Mouse (Mus musculus) neural tube, embryonic 12.5 days (tissue): ENCODE data around the gene Prkci. TPM values are rescaled to one million over a fixed set of nuclear protein-coding genes. Genes with fewer than 3 reads are reported as not detected.

ENCODE experiments used
- ATAC-seq: fragments of 200-750 bp; cut with Nextera tagmentation; 2 replicates; pipeline ENCODE4 v1.8.0; 2017; ENCODE audit warnings: low read depth, mild to moderate bottlenecking, moderate TSS enrichment, moderate library complexity; ENCODE audit not compliant: low FRiP score
- H3K27ac ChIP-seq: fragments of 300-500 bp; sonication (generic); 2 replicates; pipeline ENCODE4 v1.5.1; 2016
- H3K27me3 ChIP-seq: fragments of 300-500 bp; sonication (generic); replicated peaks from 2 replicates; pipeline ENCODE4 v1.6.1; 2016; ENCODE audit warnings: mild to moderate bottlenecking
- H3K36me3 ChIP-seq: fragments of 300-500 bp; sonication (generic); 2 replicates; pipeline ENCODE4 v1.6.1; 2016; ENCODE audit warnings: mild to moderate bottlenecking
- H3K4me1 ChIP-seq: fragments of 300-500 bp; sonication (generic); 2 replicates; pipeline ENCODE4 v1.6.1; 2016
- H3K4me2 ChIP-seq: fragments of 300-500 bp; sonication (generic); replicated peaks from 2 replicates; pipeline ENCODE4 v1.6.1; 2016; ENCODE audit warnings: mild to moderate bottlenecking
- H3K4me3 ChIP-seq: fragments of 300-500 bp; sonication (generic); 2 replicates; pipeline ENCODE4 v1.5.1; 2016
- H3K9ac ChIP-seq: fragments of 300-500 bp; sonication (generic); 2 replicates; pipeline ENCODE4 v1.6.1; 2016; ENCODE audit warnings: mild to moderate bottlenecking
- H3K9me3 ChIP-seq: fragments of 300-500 bp; sonication (generic); 2 replicates; pipeline ENCODE4 v1.6.1; 2016; ENCODE audit warnings: mild to moderate bottlenecking
- WGBS: fragments of 180-500 bp; shearing (Covaris S2); methylation state at CpG from one replicate; pipeline ENCODE4 v1.1.7; 2016; 5-methylcytosine and 5-hydroxymethylcytosine counted together
- polyA plus RNA-seq: library from polyadenylated mRNA; unstranded; fragments of >200 nt; fragmentation: Nextera tagmentation; extraction: Ambion mirVana; gene quantifications from 2 replicates; pipeline ENCODE4 v1.2.1, GENCODE M21; 2016

Prkci gene
- polyA plus RNA-seq: 34.6 and 37.9 TPM in 2 replicates

DNA sequence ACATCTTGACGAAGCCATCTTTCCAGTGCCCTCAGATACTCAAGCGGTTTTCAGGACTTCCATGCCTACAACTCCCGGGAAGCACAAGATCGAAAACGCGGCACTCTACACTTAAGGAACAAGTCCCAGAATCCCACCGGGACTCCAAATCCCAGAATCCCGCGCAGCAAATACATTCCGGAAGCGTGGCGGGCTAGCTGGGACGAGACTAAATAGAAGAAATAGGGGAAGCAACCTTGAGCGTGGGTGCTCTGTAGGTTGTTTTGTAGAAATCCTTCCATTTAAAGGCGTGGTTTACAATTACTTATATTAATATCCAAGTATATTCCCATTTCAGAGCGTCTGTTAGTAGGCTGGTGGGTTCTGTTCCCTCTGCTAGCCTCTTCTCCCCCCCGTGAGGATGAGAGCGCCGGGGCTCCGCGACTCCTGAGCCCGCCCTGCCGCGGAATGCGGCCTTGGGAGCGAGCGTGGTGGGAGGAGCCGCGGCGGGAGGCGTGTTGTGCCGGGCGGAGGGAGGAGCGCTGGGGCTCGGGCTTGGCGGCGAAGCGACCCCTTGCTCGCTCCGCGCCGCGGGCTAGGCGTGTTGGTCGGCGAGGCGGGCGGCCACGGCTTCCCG, at the start of gene Prkci:
Gene Prkci (plus strand): TSS at position 465 of the 616 bp plus-strand sequence.
- Histone ChIP-seq H3K4me2 (peak within 1 kb of the TSS; percentile 77), H3K27me3 (no peaks in the 10 kb centered on the region), H3K36me3 (no peaks in the 10 kb centered on the region), H3K9ac (peak within 1 kb of the TSS; percentile 88), H3K4me3 (peak within 1 kb of the TSS; percentile 88), H3K4me1 (peaks cover 14% of the 10 kb centered on the region), H3K27ac (no peak within 1 kb of the TSS; the same call in 1 of the 2 replicates), H3K9me3 (no peaks in the 10 kb centered on the region)
- ATAC-seq: peak; percentile 98
- under 1% methylated on average over 48 of the region's 50 CpGs for WGBS

DNA sequence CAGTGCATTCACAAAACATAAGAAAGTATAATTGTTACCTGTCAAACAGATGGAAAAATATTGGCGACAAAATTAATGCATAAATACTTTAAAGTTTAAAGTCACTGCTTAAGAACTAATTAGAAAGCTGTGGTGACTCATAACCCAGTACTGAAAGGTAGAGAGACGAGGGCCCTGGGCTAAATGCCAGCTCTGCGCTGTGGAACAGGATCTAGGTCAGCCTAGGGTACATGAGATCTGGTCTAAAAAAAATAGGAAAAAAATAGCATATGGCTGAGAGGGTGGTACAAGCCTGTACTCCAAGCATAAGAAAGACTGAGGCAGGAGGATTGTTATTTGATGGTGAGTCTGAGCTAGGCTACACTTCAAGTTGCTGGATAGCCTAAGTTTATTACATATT, 43.9 kb upstream of the Prkci start:
- Histone ChIP-seq H3K4me1 (no peaks in the 10 kb centered on the region), H3K27me3 (no peaks in the 10 kb centered on the region), H3K9me3 (no peaks in the 10 kb centered on the region), H3K36me3 (peaks cover 38% of the 10 kb centered on the region), H3K4me2 (no peak overlapping the region), H3K9ac (no peak overlapping the region), H3K27ac (no peak overlapping the region), H3K4me3 (no peak overlapping the region)
- WGBS: 98% methylated on average over 3 of the region's 3 CpGs
- no peak for ATAC-seq

DNA sequence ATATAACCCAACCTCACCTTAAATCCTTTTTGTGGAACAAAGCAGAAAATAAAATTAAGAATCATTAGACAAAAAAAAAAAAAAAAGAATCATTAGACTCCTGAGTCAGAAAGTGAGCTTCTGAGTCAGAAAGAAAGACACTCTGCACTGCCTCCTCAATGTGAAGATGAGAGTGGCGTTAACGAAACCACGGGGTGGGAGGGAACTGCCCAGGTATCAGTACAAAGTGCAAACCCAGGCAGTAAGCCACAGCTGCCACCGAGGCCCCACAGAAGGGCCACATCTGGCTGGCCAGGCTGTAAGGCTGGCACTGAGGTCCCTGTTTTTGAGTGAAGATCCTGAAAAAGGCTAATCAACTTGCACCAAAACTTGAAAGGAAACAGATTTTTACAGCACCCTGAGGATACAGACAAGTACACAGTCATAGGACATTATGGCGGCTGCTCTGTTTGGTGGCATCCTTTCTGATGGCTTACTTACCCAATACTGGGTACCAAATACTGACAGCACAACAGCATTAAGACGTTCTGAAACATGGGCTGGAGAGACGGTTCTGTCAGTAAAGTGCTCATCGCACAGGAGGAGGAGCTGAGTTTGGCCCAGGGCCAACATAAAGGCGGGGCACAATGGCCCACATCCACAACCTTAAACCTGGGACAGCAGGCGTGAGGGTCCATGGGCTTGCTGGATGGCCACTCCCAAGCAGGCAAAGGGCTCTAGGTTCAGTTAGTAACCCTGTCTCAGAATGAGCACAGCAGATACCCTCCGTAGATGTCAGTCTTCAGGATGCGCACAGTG, 43.1 kb upstream of the Prkci start:
- Histone ChIP-seq H3K27me3 (no peaks in the 10 kb centered on the region), H3K9me3 (no peaks in the 10 kb centered on the region), H3K4me2 (no peak overlapping the region), H3K4me1 (no peaks in the 10 kb centered on the region), H3K36me3 (peaks cover 45% of the 10 kb centered on the region), H3K9ac (no peak overlapping the region), H3K4me3 (no peak overlapping the region), H3K27ac (no peak overlapping the region)
- 92% methylated on average over 12 of the region's 12 CpGs for WGBS
- ATAC-seq: no peak

DNA sequence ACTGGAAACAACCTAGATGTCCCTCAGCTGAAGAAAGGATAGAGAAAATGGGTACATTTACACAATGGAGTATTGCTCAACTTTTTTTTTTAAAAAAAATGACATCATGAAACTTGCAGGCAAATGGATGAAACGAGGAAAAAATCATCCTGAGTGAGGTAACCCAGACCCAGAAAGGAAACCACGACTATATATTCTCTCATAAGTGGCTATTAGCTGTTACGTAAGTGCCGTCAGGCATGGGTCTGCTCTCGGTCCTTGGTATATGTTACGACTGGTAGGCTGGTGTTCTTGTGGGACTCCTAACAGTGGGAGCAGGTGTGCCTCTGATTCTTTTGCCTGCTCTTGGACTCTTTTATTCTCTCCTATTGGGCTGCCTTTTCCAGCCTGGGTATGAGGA, 39.2 kb upstream of the Prkci start:
- H3K36me3 ChIP-seq: peaks cover 60% of the 10 kb centered on the region

DNA sequence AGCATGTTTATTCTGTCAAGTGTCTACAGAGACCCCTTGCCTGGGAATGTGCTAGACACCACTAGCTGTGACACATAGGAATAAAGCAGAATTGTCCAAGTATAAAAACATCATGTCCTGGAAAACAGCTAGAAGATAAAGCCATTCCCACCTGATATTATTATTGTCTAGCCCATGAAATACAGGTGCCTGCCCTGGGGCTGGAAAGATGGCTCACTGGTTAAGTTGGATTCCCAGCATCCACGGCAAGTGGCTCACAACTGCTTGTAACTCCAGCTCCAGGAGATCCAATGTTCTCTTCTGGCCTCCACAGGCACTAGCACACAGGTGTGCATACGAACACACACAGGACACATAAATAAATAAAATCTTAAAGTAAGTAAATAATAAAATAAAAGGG, 36.8 kb upstream of the Prkci start:
- WGBS: 97% methylated on average over 2 of the region's 2 CpGs
- ATAC-seq: no peak
- no peak overlapping the region for H3K27ac ChIP-seq
- H3K36me3 ChIP-seq: peaks cover 71% of the 10 kb centered on the region
- H3K4me2 ChIP-seq: no peak overlapping the region
- H3K9ac ChIP-seq: no peak overlapping the region
- no peak overlapping the region for H3K4me3 ChIP-seq
- H3K27me3 ChIP-seq: no peaks in the 10 kb centered on the region
- H3K9me3 ChIP-seq: no peaks in the 10 kb centered on the region
- no peaks in the 10 kb centered on the region for H3K4me1 ChIP-seq

More for the DNA sequence above, 39.2 kb upstream of the Prkci start:
- no peaks in the 10 kb centered on the region for H3K27me3 ChIP-seq
- WGBS: 93% methylated on average over 6 of the region's 6 CpGs
- no peak overlapping the region for H3K4me2 ChIP-seq
- no peaks in the 10 kb centered on the region for H3K9me3 ChIP-seq
- no peak overlapping the region for H3K9ac ChIP-seq
- no peak for ATAC-seq
- H3K4me1 ChIP-seq: no peaks in the 10 kb centered on the region
- no peak overlapping the region for H3K27ac ChIP-seq
- no peak overlapping the region for H3K4me3 ChIP-seq

DNA sequence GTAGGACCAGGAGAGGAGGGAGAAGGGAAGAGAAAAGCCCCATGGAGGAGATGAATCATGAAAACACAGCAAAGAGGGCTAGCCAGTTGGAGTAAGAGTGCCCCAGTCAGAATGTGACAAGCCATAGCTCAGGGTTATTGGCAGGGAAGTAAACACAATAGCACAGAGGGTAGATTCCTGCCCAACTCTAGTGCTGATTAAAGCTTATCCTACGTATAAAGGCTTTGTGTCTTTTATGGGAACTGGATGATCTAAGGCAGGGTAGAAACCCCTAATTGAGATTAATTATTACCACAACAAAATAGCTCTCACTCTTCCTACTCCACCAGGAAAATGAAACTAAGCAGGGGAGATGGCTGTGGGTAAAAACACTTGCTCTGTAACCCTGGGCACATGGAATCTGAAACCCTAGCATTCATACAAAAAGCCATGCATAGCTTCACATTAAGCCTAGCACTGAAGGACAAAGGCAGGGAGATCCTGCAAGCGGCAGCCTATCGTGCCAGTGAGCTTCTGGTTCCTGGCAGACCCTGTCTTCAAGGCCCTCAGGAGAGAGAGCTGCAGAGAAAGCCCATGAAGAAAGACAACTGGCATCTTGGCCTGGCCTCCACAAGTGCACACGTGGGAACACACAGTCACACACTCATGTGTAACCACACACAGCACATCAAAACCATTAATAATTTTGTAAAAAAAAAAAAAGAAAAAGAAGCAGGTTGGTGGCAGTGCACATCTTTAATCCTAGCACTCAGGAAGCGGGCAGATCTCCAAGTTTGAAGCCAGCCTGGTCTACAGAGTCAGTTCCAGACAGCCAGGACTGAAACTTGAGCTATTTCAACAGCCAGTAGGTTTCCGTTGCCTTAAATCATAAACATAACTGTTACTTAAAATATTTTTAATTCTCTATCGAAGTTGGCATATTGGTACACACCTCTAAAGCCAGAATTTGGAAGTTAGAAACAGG, 35.4 kb upstream of the Prkci start:
- no peak overlapping the region for H3K27ac ChIP-seq
- 74% methylated on average over 7 of the region's 7 CpGs for WGBS
- H3K36me3 ChIP-seq: peaks cover 77% of the 10 kb centered on the region
- no peak overlapping the region for H3K4me3 ChIP-seq
- H3K4me2 ChIP-seq: no peak overlapping the region
- H3K27me3 ChIP-seq: no peaks in the 10 kb centered on the region
- no peak for ATAC-seq
- H3K4me1 ChIP-seq: no peaks in the 10 kb centered on the region
- no peak overlapping the region for H3K9ac ChIP-seq
- H3K9me3 ChIP-seq: no peaks in the 10 kb centered on the region

DNA sequence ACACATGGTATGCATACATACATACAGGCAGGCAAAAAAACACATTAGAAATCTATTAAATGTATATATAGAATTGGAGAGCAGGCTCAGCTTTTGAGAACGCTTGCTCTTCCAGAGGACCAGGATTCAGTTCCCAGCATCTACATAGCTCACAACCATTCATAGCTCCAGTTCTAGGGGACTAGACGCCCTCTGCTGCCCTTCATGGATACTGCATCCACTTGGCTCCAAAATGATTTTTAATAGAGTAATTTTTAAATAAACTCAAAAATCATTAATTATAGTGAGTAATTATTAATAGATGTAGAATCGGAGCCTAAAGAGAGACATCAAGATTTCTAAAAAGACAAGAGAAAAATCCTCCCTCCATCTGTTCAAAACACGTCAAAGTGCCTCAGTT, 32.4 kb upstream of the Prkci start:
- WGBS: 91% methylated on average over 4 of the region's 4 CpGs
- no peak for ATAC-seq
- Histone ChIP-seq H3K9me3 (no peaks in the 10 kb centered on the region), H3K9ac (no peak overlapping the region), H3K4me2 (no peak overlapping the region), H3K27ac (no peak overlapping the region), H3K36me3 (peaks cover 58% of the 10 kb centered on the region), H3K27me3 (no peaks in the 10 kb centered on the region), H3K4me1 (peaks cover 4% of the 10 kb centered on the region; the same call in 1 of the 2 replicates), H3K4me3 (no peak overlapping the region)

DNA sequence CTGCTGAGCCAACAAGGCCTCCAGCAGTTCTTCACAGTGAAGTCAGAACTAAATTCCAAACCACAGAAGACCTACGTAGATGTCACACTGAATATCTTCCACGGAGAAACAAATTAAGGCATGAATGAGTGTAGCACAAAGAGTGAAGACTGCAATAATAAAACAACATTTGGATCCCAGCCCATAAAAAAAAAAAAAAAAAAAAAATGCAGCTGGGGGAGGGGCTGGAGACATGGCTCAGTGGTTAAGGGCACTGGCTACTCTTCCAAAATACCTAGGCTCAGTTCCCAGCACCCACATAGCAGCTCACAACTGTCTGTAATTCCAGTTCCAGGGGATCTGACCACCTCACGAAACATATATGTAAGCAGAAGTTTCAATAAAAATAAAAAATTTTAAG, 31.3 kb upstream of the Prkci start:
- no peak overlapping the region for H3K27ac ChIP-seq
- H3K27me3 ChIP-seq: no peaks in the 10 kb centered on the region
- H3K4me2 ChIP-seq: no peak overlapping the region
- no peaks in the 10 kb centered on the region for H3K9me3 ChIP-seq
- no peak overlapping the region for H3K4me3 ChIP-seq
- H3K4me1 ChIP-seq: peaks cover 7% of the 10 kb centered on the region; the same call in 1 of the 2 replicates
- peaks cover 48% of the 10 kb centered on the region for H3K36me3 ChIP-seq
- WGBS: 83% methylated on average over 3 of the region's 3 CpGs
- ATAC-seq: no peak
- no peak overlapping the region for H3K9ac ChIP-seq

DNA sequence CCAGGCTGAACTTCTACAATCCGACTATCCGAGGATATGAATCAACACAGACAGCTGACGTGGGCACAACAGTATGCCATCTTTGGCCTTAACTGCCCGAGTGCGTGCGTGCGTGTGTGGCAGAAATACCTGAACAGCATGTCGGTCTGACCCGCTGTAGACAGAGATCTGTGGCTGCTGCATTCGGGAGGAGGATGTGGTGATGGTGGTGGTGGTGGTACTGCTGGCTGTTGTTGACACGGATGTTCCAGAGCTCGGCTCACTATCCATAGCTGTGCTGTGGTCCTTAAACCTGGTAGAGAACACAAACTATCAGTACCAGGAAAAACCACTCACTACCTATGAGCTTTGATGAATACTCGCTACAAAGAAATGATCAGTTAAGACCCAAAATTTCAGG, 29.9 kb upstream of the Prkci start:
- ATAC-seq: no peak

DNA sequence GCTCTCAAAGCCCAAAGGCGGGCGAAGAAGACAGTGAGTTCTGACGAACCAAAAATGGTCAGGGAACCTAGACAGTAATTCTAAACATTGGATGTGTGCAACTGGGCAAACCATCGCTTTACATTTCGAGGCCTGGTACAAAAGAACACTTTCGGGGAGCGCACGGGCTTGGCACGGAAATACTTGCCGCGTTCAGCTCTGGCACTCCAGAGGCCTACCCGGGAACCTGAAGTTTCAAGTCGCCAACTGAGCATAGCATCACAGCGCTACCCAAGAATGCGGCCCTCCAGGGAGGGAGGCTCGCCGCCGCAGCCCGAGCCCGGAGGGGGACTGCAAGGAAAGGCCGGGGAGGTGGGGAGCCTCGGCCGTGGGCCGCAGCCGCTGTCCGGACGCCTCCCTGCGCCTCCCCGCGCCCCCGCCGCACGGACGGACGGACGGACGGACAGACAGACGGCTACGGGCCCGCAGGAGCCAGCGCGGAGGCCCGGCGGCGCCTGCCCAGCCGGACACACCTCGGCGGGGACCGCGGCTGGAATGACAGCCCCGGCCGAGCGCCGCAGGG, 26.9 kb upstream of the Prkci start:
- under 1% methylated on average over 54 of the region's 54 CpGs for WGBS
- peak overlapping the region; percentile 95 for H3K9ac ChIP-seq
- H3K27ac ChIP-seq: peak overlapping the region; percentile 74
- peak overlapping the region; percentile 70 for H3K4me2 ChIP-seq
- H3K4me3 ChIP-seq: peak overlapping the region; percentile 100
- peak; percentile 82 for ATAC-seq
- no peaks in the 10 kb centered on the region for H3K27me3 ChIP-seq
- no peaks in the 10 kb centered on the region for H3K9me3 ChIP-seq
- H3K36me3 ChIP-seq: peaks cover 20% of the 10 kb centered on the region
- H3K4me1 ChIP-seq: peaks cover 7% of the 10 kb centered on the region; the same call in 1 of the 2 replicates

More for the DNA sequence above, 29.9 kb upstream of the Prkci start:
- Histone ChIP-seq H3K4me3 (no peak overlapping the region), H3K4me1 (peaks cover 7% of the 10 kb centered on the region; the same call in 1 of the 2 replicates), H3K9ac (no peak overlapping the region), H3K27me3 (no peaks in the 10 kb centered on the region), H3K4me2 (no peak overlapping the region), H3K9me3 (no peaks in the 10 kb centered on the region), H3K27ac (no peak overlapping the region), H3K36me3 (peaks cover 38% of the 10 kb centered on the region)
- WGBS: 94% methylated on average over 13 of the region's 13 CpGs

DNA sequence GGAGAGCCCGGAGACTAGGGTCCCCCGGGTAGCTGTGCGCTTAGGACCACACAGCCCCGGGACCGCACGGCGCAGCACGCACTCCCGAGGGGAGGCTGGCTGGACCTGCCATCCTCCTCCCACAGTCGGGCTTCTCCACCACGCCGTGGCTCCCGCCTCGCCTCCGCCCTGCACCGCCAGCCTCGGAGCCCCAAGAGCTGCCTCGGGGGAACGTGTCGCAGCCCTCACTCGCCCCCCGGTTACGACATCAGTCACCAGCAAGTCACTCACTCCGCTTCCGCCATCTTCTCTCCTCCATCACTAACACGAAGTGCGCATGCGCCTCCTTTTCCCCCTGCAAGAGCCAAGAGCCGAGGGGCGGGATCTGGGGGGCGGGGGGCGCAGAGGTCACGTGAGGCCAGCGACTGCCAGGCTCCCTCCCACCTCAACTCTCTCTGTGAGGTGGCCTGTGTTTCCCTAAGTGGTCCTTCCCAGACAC, 26.4 kb upstream of the Prkci start, which contains the start of gene Phc3:
Gene Phc3 (minus strand): TSS at position 312 of the 478 bp plus-strand sequence.
- H3K36me3 ChIP-seq: peaks cover 15% of the 10 kb centered on the region; the same call in 1 of the 2 replicates
- peak within 1 kb of the TSS; percentile 70 for H3K4me2 ChIP-seq
- peak within 1 kb of the TSS; percentile 100 for H3K4me3 ChIP-seq
- H3K9ac ChIP-seq: peak within 1 kb of the TSS; percentile 95
- no peaks in the 10 kb centered on the region for H3K27me3 ChIP-seq
- ATAC-seq: peak; percentile 93
- under 1% methylated on average over 34 of the region's 34 CpGs for WGBS
- H3K9me3 ChIP-seq: no peaks in the 10 kb centered on the region
- H3K27ac ChIP-seq: peak within 1 kb of the TSS; percentile 74
- H3K4me1 ChIP-seq: peaks cover 7% of the 10 kb centered on the region; the same call in 1 of the 2 replicates
